Mouse (Mus musculus): ENCODE data around the gene Parn. TPM values are rescaled to one million over a fixed set of nuclear protein-coding genes. Genes with fewer than 3 reads are reported as not detected.

Parn gene
- total and polyA plus RNA-seq, 2 experiments from 2014 or later, result 11.5 to 23.3 TPM

DNA sequence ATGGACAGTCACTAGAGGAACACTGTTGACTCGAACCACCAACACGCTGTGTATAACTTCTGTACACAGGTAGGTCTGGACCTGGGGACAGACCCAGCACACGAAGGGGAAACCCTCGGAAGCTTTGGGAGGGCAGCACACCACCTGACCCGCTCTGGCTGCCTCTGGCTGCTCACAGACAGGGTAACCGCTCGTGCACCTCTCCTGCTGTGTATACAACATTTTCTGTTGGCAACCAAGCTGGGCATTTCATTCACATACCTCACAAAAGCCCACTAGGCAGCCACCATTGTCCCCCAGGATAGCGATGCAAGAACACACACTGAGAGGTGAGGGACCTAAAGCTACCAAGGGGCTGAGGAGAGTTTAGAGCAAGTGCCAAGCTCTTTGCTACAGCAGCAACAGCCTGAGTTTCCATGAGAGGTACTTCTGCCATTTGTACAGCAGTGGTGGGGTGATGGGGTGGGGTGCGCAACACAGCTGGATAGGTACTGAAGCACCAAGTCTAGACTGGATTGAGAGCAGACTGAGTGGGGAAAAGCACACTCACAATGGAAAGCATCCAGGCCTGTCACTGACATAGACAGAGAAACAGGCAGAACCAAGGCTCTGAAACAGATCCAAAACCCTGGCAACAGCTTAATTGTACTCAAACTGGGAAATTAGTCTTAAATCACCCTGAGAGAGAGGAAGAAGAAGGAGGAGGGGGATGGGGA, 128.9 kb downstream of the Parn start:
- Histone ChIP-seq H3K27ac (ENCODE audit: low read depth) (no peak overlapping the region), H3K4me3 (ENCODE audit: low read depth, low read length) (no peak overlapping the region), H3K9me3 (replicated peaks; ENCODE audit: control insufficient read depth, low read length) (no peaks in the 10 kb centered on the region), H3K36me3 (replicated peaks; ENCODE audit: control insufficient read depth, insufficient read depth, low read length) (peaks cover 16% of the 10 kb centered on the region; the same call in 1 of the 2 replicates), H3K9ac (replicated peaks; ENCODE audit: low read depth, low read length) (no peak overlapping the region), H3K4me2 (ENCODE audit: low read depth, low read length) (no peak overlapping the region), H3K4me1 (ENCODE audit: control insufficient read depth, insufficient read depth) (no peaks in the 10 kb centered on the region), H3K27me3 (ENCODE audit: control insufficient read depth, insufficient read depth, low read length) (no peaks in the 10 kb centered on the region)
- DNase-seq (ENCODE audit: low spot score), result no peak
- no peak for ATAC-seq (ENCODE audit: insufficient read depth, low read depth)
- TF ChIP-seq EP300 (IDR thresholded peaks at IDR 0.05; ENCODE audit: low read depth) (no peak), CTCF (IDR thresholded peaks at IDR 0.05; ENCODE audit: low read depth) (no peak)
- 88% methylated on average over 9 of the region's 9 CpGs for WGBS

DNA sequence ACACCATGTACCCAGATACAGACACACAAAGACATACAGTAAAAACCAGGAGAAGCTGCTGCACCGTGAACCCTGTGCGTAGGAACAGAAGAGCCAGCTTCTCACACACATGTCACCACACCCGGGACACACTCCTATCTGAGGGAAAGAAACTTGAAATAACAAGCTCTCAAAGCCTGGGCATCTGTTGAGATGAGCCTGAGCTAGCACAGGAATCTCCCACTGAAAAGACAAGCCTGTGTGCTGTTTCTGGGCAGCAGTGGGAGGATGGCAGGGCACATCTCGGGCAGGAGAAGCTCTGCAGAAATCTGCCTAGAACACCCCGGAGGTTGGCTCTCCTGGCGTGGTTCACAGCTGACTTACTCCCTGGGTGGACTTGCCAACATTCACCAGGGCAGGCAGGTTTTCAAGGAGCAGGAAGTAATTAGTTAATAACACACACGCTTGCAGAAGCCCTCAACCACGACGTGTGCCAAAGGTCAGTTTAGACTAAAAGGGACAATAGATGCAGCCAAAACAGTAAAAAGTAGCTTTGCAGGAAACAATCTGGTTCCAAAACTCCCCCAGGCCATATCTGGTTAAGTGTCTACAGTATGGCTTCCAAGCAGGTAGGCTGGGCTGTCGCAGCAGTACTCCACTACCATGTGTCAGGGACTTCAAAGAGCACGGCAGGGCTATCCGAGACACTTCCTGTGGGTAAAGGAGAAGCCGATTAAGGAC, 129.6 kb downstream of the Parn start:
- Histone ChIP-seq H3K36me3 (replicated peaks; ENCODE audit: control insufficient read depth, insufficient read depth, low read length) (peaks cover 12% of the 10 kb centered on the region; the same call in 1 of the 2 replicates), H3K4me1 (ENCODE audit: control insufficient read depth, insufficient read depth) (no peaks in the 10 kb centered on the region), H3K9ac (replicated peaks; ENCODE audit: low read depth, low read length) (no peak overlapping the region), H3K27me3 (ENCODE audit: control insufficient read depth, insufficient read depth, low read length) (no peaks in the 10 kb centered on the region), H3K4me3 (ENCODE audit: low read depth, low read length) (no peak overlapping the region), H3K4me2 (ENCODE audit: low read depth, low read length) (no peak overlapping the region), H3K27ac (ENCODE audit: low read depth) (no peak overlapping the region), H3K9me3 (replicated peaks; ENCODE audit: control insufficient read depth, low read length) (no peaks in the 10 kb centered on the region)
- no peak for DNase-seq (ENCODE audit: low spot score)
- no peak for ATAC-seq (ENCODE audit: insufficient read depth, low read depth)
- 75% methylated on average over 13 of the region's 13 CpGs for WGBS
- TF ChIP-seq EP300 (IDR thresholded peaks at IDR 0.05; ENCODE audit: low read depth), result no peak
- no peak for TF ChIP-seq CTCF (IDR thresholded peaks at IDR 0.05; ENCODE audit: low read depth)

DNA sequence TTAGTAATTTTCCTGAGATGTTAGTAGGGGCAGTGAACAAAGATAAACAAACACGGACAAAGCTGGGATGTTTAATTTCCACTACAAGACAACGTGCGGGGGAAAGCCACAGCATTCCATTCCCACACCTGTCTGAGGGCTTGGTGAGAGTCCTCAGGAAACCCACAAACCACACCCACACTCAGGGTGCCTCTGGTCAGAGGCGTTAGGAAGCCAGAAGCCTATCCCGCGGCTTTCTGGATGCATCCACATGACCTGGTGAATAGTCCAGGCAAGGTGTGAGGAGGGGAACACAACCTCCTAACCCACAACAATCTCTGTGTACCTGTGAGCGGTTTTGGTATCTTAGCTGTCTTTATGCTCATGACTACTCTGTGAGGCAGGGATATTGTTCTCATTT, 131.6 kb downstream of the Parn start:
- no peak overlapping the region for H3K4me3 ChIP-seq (ENCODE audit: low read depth, low read length)
- H3K9me3 ChIP-seq (replicated peaks; ENCODE audit: control insufficient read depth, low read length), result no peaks in the 10 kb centered on the region
- no peaks in the 10 kb centered on the region for H3K4me1 ChIP-seq (ENCODE audit: control insufficient read depth, insufficient read depth)
- no peak for DNase-seq (ENCODE audit: low spot score)
- H3K27ac ChIP-seq (ENCODE audit: low read depth), result no peak overlapping the region
- WGBS, result 78% methylated on average over 7 of the region's 7 CpGs
- H3K4me2 ChIP-seq (ENCODE audit: low read depth, low read length), result no peak overlapping the region
- no peak overlapping the region for H3K9ac ChIP-seq (replicated peaks; ENCODE audit: low read depth, low read length)
- ATAC-seq (ENCODE audit: insufficient read depth, low read depth), result no peak
- peaks cover 12% of the 10 kb centered on the region; the same call in 1 of the 2 replicates for H3K36me3 ChIP-seq (replicated peaks; ENCODE audit: control insufficient read depth, insufficient read depth, low read length)
- TF ChIP-seq CTCF (IDR thresholded peaks at IDR 0.05; ENCODE audit: low read depth) (no peak), EP300 (IDR thresholded peaks at IDR 0.05; ENCODE audit: low read depth) (no peak)
- H3K27me3 ChIP-seq (ENCODE audit: control insufficient read depth, insufficient read depth, low read length), result no peaks in the 10 kb centered on the region

DNA sequence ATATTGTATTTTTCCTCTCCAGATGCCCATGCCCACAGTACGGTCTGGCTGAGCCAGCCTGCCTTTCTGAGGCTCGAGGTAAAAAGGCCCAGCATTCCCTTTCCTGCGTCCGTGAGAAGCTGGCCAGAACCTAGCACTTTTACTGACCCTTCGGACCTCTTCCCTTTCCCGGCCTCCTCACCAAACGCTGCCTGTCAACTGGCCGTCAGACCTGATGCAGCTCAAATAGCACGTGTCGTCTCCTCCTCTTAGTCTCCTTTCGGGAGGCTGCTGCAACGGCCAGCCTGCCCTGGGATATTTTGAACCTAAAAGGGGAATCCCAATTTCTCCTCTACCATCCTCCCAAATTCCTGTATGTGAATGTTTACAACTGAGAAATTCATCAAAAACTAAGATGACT, 132.1 kb downstream of the Parn start:
- WGBS, result 56% methylated on average over 12 of the region's 12 CpGs
- H3K4me2 ChIP-seq (ENCODE audit: low read depth, low read length), result no peak overlapping the region

DNA sequence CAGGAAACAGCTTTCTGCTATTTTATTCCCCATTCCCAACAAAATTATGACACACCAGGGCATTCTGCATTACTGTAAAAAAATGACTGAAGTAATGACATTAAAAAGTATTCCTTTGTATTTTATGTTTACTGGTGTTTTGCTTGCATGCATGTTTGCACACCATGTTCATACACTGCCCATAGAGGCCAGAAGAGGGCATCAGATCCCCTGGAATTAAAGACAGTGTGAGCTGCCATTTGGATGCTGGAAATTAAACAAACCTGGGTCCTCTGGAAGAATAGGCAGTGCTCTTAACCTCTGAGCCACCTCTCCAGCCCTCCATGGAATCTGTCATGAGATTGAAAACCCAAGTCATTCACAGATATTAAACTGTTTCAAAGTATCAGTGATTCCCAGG, 135.1 kb downstream of the Parn start:
- no peak for TF ChIP-seq EP300 (IDR thresholded peaks at IDR 0.05; ENCODE audit: low read depth)
- peak; percentile 74 for TF ChIP-seq CTCF (IDR thresholded peaks at IDR 0.05; ENCODE audit: low read depth)
- no peak overlapping the region for H3K27ac ChIP-seq (ENCODE audit: low read depth)
- peaks cover 4% of the 10 kb centered on the region; the same call in 1 of the 2 replicates for H3K36me3 ChIP-seq (replicated peaks; ENCODE audit: control insufficient read depth, insufficient read depth, low read length)
- H3K9me3 ChIP-seq (replicated peaks; ENCODE audit: control insufficient read depth, low read length), result no peaks in the 10 kb centered on the region
- no peaks in the 10 kb centered on the region for H3K27me3 ChIP-seq (ENCODE audit: control insufficient read depth, insufficient read depth, low read length)
- H3K4me1 ChIP-seq (ENCODE audit: control insufficient read depth, insufficient read depth), result no peaks in the 10 kb centered on the region
- no peak overlapping the region for H3K4me2 ChIP-seq (ENCODE audit: low read depth, low read length)
- peak; percentile 60 for DNase-seq (ENCODE audit: low spot score)
- ATAC-seq (ENCODE audit: insufficient read depth, low read depth), result peak; percentile 61
- H3K4me3 ChIP-seq (ENCODE audit: low read depth, low read length), result no peak overlapping the region
- H3K9ac ChIP-seq (replicated peaks; ENCODE audit: low read depth, low read length), result no peak overlapping the region

More for the DNA sequence above, 132.1 kb downstream of the Parn start:
- no peak for TF ChIP-seq EP300 (IDR thresholded peaks at IDR 0.05; ENCODE audit: low read depth)
- TF ChIP-seq CTCF (IDR thresholded peaks at IDR 0.05; ENCODE audit: low read depth), result no peak
- no peaks in the 10 kb centered on the region for H3K4me1 ChIP-seq (ENCODE audit: control insufficient read depth, insufficient read depth)
- H3K4me3 ChIP-seq (ENCODE audit: low read depth, low read length), result no peak overlapping the region
- H3K27ac ChIP-seq (ENCODE audit: low read depth), result no peak overlapping the region
- no peaks in the 10 kb centered on the region for H3K9me3 ChIP-seq (replicated peaks; ENCODE audit: control insufficient read depth, low read length)
- no peak overlapping the region for H3K9ac ChIP-seq (replicated peaks; ENCODE audit: low read depth, low read length)
- DNase-seq (ENCODE audit: low spot score) (no peak), ATAC-seq (ENCODE audit: insufficient read depth, low read depth) (no peak)
- H3K36me3 ChIP-seq (replicated peaks; ENCODE audit: control insufficient read depth, insufficient read depth, low read length), result peaks cover 12% of the 10 kb centered on the region; the same call in 1 of the 2 replicates
- no peaks in the 10 kb centered on the region for H3K27me3 ChIP-seq (ENCODE audit: control insufficient read depth, insufficient read depth, low read length)
